Mouse (Mus musculus): ENCODE results near the gene U2af2. TPM values are rescaled to one million over a fixed set of nuclear protein-coding genes. Genes with fewer than 3 reads are reported as not detected.

Gene U2af2
- polyA plus RNA-seq, 1 experiment: 534 TPM

DNA sequence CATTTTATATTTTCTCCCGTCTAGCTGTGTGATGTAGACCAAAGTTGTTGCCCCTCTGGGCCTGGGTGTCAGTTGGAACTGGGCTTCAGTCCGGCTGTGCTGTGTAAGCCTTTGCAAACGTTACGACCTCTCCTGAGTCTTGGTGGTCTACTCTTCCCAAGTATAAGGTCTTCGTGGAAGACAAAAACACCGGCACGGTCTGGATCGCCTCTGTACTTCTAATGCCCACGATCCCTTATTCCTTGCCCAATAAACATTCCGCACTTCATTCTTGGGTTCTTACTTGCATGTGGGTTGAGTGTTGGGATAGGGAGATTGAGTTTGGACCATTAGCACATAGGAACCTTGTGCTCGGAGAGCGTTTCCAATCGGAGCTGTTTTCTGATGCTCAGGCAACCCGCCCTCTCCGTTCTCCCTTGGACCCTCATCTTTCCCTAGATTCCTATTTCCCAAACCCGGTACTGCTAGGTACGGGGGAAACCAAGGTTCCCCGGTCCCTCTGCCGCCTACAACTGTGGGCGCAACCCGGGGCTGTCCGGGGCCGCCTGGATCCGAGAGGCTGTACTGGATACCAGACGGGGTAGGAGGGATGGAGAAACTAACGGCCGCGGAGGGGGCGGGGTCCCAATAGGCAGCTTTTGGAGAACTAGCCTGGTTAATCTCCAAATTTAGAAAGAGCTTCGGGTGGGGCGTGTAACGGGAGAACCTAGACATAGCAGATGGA, 8.3 kb upstream of the U2af2 start:
- no peak for TF ChIP-seq GATA1 (IDR thresholded peaks at IDR 0.05; ENCODE audit: low read length)

GRCm38 (mm10) chr7:5056651-5057263, 5.2 kb upstream of the U2af2 start:
- no peak for TF ChIP-seq GATA1 (IDR thresholded peaks at IDR 0.05; ENCODE audit: low read length)

DNA sequence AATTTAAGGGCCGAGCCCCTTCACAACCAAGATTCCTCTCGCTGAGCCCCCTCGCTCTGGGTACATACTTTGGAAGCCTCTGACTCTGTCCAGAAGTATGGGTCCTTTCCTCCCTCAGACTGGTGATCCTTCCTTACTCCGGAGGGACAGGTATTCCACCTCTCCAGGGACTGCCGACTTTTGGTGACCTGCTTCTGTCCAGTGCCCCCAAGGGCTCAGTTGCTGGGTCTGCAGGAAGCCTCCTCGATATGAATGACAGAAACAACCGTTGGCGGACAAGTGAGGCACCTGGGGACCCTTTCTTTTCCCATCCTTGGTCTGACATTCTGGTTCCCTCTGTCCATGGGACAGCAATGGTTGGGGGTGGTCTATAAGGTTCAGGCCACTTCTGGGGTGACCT, 4.6 kb upstream of the U2af2 start:
- no peak for TF ChIP-seq GATA1 (IDR thresholded peaks at IDR 0.05; ENCODE audit: low read length)

DNA sequence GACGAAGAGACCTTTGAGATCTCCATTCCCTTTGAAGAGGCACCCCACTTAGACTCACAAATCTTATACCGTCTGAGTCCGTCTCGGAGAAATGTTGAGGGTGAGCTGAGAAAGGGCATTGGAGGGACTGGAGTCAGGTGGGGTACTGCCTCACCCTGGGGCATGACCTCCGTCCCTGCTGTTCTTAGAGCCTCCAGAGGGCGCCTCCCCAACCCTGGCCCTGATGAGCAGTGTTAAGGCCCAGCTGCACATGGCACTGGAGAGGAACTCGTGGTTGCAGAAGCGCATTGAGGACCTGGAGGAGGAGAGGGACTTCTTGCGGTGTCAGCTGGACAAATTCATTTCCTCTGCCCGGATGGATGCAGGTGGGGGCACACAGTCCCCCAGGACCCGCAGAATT, 4.1 kb upstream of the U2af2 start:
- TF ChIP-seq GATA1 (IDR thresholded peaks at IDR 0.05; ENCODE audit: low read length): no peak

DNA sequence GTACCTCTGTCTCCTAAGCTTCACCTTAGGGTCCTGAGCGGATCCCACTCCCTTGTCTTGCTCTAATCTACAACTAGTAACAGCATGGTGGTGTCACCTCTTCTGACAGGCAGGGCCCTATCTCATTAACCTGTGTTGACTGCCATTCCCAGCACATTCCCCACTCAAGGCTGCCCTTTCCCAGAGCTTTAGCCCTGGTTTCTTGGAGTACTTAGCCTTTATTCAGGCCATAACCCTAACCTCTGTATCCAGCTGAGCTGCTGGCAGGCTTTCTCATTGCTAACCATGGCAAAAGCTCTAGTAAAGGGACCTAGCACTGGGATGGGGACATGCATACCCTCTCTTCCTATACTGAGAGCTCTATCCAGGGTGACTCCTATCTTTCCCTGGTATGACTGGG, 3.3 kb upstream of the U2af2 start:
- no peak for TF ChIP-seq GATA1 (IDR thresholded peaks at IDR 0.05; ENCODE audit: low read length)

- no peak for TF ChIP-seq GATA1 (IDR thresholded peaks at IDR 0.05; ENCODE audit: low read length)
These were observed 2.5 kb upstream of the U2af2 start for GRCm38 (mm10) chr7:5059421-5059820.

DNA sequence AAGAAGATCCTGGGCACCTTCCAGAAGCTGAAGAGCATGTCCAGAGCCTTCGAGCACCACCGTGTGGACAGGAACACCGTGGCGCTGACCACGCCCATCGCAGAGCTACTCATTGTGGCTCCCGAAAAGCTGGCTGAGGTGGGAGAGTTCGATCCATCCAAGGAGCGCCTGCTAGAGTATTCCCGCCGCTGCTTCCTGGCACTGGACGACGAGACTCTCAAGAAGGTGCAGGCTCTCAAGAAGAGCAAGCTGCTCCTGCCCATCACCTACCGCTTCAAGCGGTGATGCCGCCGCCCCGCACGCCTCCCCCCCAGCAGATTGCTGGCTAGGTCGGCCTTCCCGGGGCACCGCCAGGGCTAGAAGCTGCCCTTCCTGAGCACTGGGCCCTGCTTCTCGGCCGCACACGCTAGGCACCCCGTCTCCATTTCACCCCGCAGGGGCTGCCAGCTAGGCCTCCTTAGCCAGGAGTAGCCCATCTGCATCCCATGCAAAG, 1.7 kb upstream of the U2af2 start:
- TF ChIP-seq GATA1 (IDR thresholded peaks at IDR 0.05; ENCODE audit: low read length): no peak

DNA sequence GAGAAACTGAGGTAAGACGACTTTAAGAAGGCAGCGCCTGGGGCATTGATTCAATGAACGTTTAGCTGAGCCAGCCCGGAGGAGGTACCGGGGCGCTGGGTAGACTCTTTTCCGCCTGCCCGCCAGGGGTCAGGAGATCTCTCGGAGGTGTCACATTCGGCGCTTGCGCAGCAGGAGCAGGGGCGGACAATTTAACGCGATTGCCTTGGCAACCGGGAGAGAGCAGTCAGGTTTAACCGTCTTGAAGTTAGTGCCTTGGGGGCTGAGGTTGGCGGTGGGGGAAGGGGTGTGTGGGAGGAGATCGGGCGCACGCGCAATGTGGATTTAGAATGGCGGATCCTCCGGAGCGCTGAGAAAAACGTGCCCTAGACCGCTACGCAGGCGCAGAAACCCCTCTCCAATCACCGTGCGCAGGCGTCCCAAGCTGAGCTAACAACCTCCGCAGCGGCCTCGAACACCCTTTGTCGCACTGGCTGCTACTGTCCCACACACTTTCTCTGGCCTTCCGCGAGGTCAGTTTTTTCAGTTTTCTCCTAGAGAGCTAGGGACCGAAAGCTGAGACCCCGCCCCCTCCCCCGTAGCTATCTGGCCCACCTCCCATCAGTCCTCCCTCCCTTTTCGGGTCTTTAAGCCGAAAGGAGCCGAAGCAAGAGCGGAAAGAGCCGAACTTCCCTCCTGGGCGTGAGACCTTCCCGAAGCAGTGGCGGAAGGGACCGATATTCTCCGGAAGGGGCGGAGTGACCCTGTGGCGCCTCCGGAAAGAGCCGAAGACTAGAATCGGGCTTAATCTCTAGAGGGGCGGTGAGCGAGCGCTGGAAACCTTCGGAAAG, 784 bp upstream of the U2af2 start:
- no peak for TF ChIP-seq GATA1 (IDR thresholded peaks at IDR 0.05; ENCODE audit: low read length)

- TF ChIP-seq GATA1 (IDR thresholded peaks at IDR 0.05; ENCODE audit: low read length): no peak
These were observed 538 bp downstream of the U2af2 start for GRCm38 (mm10) chr7:5062360-5063001.

DNA sequence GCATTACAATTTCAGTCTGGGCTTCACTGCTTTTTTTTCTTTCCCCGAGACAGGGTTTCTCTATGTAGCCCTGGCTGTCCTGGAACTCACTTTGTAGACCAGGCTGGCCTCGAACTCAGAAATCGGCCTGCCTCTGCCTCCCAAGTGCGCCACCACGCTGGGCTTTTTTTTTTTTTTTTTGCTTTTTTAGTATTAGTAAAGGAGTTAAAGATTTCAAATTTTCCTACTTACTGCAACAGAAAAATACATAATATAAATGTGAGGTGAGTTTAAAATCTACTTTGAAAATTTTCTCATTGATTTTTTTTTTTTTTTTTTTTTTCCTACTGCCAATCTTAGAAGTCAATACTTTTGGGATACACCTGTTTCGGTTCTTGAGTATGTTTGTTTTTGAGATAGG, 2.9 kb downstream of the U2af2 start:
- TF ChIP-seq GATA1 (IDR thresholded peaks at IDR 0.05; ENCODE audit: low read length): no peak

DNA sequence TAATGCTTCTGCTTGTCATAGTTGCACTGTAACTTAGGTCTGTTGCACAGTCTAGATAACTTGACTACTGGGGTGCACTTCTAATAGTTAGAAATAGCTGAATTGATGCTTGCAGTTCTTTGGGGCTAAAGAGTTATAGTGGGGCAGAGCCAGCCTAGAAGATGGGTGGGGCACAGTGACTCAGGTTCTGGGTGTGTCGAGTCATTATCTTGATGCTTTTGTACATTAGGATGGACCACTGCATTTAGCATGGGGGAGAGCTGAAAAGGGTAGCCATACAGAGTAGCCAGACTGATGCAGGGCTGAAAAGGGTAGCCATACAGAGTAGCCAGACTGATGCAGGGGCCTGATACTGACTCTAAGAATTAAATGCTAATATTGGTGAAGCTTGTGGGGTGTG, 11.6 kb downstream of the U2af2 start:
- no peak for TF ChIP-seq GATA1 (IDR thresholded peaks at IDR 0.05; ENCODE audit: low read length)

- no peak for TF ChIP-seq GATA1 (IDR thresholded peaks at IDR 0.05; ENCODE audit: low read length)
These were observed 13.0 kb downstream of the U2af2 start for GRCm38 (mm10) chr7:5074984-5075383.

DNA sequence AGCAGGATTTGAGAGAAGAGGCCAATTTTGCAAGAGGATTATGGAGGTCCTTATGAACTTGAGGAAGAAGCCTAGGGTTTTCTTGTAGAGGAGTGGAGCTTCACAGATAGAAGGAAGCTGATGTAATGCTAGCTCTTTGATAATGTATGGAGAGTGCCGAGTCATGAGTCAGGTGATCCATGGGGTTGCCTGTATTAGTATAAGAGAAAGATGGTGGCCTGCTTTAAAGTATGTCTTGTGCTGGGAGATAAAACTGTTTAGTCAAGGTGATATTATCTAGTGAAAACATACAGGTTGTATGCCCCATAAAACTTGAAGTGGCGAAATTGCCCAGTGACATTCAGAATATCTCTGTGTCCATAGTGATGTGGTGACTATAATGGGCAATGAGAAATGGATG, 15.0 kb downstream of the U2af2 start:
- peak; percentile 91 for TF ChIP-seq GATA1 (IDR thresholded peaks at IDR 0.05; ENCODE audit: low read length)

DNA sequence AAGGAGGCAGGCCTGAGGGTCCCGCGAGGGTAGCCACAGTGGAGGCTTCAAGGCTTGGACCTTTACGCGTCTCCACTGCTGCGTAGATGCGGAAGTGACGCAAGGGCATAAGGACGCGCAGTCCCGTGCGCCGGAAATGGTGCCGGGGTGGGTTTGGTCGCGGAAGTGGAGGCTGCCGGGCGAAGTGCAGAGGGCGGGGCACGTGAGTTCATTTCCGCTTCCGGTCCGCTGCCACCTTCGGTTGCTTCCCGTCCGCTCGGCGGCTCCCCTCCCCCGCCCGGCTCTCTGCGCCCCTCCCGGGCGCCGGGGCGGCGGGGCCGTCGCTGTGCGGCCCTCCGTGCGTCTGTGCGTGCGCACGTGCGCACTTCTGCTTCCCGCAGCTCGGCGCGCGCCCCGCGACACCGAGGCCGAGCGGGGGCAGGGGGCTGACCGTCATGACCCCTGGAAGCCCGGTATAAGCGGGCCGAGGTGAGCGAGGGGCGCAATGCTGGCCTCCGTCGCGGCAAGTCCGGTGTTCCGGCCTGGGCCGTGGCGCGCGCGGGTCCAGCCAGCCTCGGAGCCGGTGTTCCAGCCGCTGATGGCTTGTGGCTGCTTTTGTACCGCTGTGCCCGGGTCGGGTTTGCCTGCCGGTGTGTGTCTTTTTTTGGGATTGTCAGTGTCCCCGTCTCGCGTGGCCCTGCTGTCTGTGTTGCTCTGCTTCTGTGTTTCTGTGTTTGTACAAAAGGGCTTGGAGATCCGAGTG, 18.2 kb downstream of the U2af2 start, which contains the start of gene Epn1:
TSS of gene Epn1 (plus strand) at position 226 of the 742 bp plus-strand sequence.
- TF ChIP-seq GATA1 (IDR thresholded peaks at IDR 0.05; ENCODE audit: low read length): no peak

DNA sequence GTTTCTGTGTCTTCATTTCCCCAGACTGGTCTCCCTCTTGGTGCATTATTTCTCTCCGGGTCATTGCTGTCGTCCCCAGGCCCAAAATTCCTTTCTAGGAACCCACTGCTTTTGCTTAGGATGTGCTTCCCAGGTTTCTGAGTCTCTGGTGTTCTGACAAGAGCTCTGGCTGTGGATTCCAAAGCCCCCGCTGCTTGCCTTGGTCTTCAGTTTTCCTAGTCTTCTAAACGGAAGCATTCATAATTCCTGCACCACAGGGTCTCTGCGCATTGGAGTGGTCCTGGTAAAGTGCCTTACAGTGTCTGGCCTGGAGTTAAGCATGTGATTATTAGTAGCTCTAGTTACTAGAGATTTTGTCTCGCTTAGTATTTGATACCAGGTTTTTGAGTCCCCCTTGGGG, 18.9 kb downstream of the U2af2 start:
- TF ChIP-seq GATA1 (IDR thresholded peaks at IDR 0.05; ENCODE audit: low read length): no peak

All from G1E-ER4 (cell line).